Mouse (Mus musculus): ENCODE measurements around the gene Apex1. TPM values are rescaled to one million over a fixed set of nuclear protein-coding genes. Genes with fewer than 3 reads are reported as not detected.
"Not testable (repeated sequence)": the region's sequence is repeated elsewhere in the genome, so short reads cannot be mapped to it uniquely, and the experiment has no call there.

The Apex1 gene
- polyA plus RNA-seq, 1 experiment from 2014 or later: 71.0 TPM

DNA sequence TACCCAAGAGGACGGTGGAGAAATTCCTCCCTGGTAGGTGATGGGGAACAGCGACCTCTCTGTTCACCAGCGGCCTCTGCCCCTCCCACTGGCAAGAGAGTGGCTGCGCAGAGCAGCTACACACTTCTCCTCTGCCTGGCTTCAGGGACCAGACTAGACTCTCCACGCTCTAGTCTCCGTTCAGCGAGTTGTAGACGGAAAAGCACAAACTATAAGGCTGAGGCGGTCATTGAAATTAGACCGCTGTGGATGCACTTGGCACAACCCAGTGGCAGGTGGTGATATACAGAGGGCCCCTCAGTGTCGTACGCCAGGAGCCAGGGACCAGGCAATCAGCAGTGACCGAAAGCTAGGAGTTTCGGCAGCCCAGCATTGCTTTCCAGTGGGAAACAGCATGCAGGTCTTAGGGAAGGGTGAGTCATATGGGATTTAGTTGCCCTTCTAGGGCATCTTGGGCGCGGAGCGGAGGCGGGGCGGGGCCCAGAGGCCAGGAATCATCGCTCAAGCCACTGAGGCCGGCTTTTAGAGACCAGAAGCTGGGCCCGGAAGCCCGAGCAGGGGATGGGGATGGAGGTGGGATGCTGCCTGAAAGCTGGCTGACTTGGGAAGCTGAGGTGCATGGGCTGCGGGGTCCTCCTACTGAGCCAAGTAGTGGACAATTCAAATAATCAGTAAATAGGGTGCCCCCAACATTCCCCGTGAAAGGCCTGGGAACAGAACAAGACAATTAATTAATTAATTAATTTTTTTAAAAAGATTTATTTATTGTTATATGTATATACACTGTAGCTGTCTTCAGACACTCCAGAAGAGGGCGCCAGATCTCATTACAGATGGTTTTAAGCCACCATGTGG lies 20.6 kb upstream of the Apex1 start:
- peak; percentile 80 for TF ChIP-seq CTCF (IDR thresholded peaks at IDR 0.05; ENCODE audit: low read depth)
- Histone ChIP-seq H3K36me3 (ENCODE audit: control insufficient read depth, insufficient read depth) (no peaks in the 10 kb centered on the region), H3K4me3 (ENCODE audit: low read depth, low read length) (peak overlapping the region; percentile 47), H3K4me2 (replicated peaks; ENCODE audit: low read depth) (peak overlapping the region; percentile 86), H3K27me3 (replicated peaks; ENCODE audit: control insufficient read depth, insufficient read depth, low read length) (no peaks in the 10 kb centered on the region), H3K4me1 (replicated peaks; ENCODE audit: control insufficient read depth, insufficient read depth, low read length) (no peaks in the 10 kb centered on the region), H3K9ac (ENCODE audit: low read depth, low read length) (peak overlapping the region; percentile 45), H3K9me3 (ENCODE audit: control insufficient read depth) (no peaks in the 10 kb centered on the region), H3K27ac (ENCODE audit: low read depth, low read length) (no peak overlapping the region)
- WGBS: 7% methylated on average over 26 of the region's 26 CpGs
- peak; percentile 78 for ATAC-seq

DNA sequence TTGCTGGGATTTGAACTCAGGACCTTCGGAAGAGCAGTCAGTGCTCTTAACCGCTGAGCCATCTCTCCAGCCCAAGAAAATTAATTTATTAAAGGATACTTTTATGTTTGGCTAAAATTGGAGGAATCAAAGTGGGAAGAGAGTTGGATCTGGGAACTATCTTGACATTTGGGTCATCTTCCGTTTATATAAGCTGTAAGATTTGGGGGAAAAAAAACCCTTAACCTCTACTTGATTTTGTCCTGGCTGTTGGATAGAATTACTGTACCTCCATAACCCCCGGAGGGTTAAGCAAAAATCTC lies 20.0 kb upstream of the Apex1 start:
- no peak for ATAC-seq
- no peak overlapping the region for H3K4me2 ChIP-seq (replicated peaks; ENCODE audit: low read depth)
- H3K4me1 ChIP-seq (replicated peaks; ENCODE audit: control insufficient read depth, insufficient read depth, low read length): no peaks in the 10 kb centered on the region
- 90% methylated on average over 4 of the region's 4 CpGs for WGBS
- H3K27me3 ChIP-seq (replicated peaks; ENCODE audit: control insufficient read depth, insufficient read depth, low read length): no peaks in the 10 kb centered on the region
- H3K27ac ChIP-seq (ENCODE audit: low read depth, low read length): no peak overlapping the region
- no peaks in the 10 kb centered on the region for H3K9me3 ChIP-seq (ENCODE audit: control insufficient read depth)
- no peak for TF ChIP-seq CTCF (IDR thresholded peaks at IDR 0.05; ENCODE audit: low read depth)
- H3K9ac ChIP-seq (ENCODE audit: low read depth, low read length): no peak overlapping the region
- H3K36me3 ChIP-seq (ENCODE audit: control insufficient read depth, insufficient read depth): no peaks in the 10 kb centered on the region
- H3K4me3 ChIP-seq (ENCODE audit: low read depth, low read length): no peak overlapping the region

DNA sequence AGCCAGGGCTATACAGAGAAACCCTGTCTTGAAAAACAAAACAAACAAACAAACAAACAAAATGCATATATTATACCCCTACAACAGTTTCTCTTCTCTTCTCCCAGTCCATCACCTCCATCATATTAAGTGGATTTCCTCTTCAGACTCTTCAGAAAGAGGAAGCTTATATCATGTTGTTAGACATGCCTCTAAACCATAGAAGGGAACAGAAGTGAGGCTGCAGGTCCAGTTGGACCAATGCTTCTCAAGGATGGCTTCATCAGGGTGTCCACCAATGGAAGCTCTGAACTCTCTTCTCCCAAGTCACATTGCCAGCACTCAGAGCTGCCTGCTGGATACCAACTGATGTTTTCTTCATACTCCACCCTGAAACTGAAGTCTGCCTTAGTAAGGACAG lies 19.4 kb upstream of the Apex1 start:
- H3K36me3 ChIP-seq (ENCODE audit: control insufficient read depth, insufficient read depth); ATAC-seq; H3K9ac ChIP-seq (ENCODE audit: low read depth, low read length); H3K27ac ChIP-seq (ENCODE audit: low read depth, low read length); H3K4me1 ChIP-seq (replicated peaks; ENCODE audit: control insufficient read depth, insufficient read depth, low read length); H3K9me3 ChIP-seq (ENCODE audit: control insufficient read depth); H3K4me2 ChIP-seq (replicated peaks; ENCODE audit: low read depth); H3K4me3 ChIP-seq (ENCODE audit: low read depth, low read length); H3K27me3 ChIP-seq (replicated peaks; ENCODE audit: control insufficient read depth, insufficient read depth, low read length): not testable (repeated sequence)

DNA sequence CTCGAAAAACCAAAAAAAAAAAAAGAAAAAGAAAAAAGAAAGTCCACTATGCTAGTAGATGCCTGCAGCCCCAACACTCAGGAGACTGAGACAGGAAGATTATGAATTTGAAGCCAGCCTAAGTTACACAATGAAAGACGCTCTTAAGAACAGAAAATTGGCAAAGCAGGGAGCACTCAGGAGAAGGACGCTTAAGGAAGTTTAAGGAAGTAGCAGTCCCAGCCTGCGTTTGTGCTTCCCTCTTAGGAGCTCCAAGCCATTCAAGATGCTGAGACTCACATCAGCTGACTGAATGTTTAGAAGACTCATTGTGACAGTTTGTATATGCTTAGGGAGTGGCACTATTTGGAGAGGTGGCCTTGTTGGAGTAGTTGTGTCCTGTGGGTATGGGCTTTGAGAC lies 16.6 kb upstream of the Apex1 start:
- no peak overlapping the region for H3K27ac ChIP-seq (ENCODE audit: low read depth, low read length)
- TF ChIP-seq CTCF (IDR thresholded peaks at IDR 0.05; ENCODE audit: low read depth): no peak
- WGBS: 63% methylated on average over 4 of the region's 4 CpGs

DNA sequence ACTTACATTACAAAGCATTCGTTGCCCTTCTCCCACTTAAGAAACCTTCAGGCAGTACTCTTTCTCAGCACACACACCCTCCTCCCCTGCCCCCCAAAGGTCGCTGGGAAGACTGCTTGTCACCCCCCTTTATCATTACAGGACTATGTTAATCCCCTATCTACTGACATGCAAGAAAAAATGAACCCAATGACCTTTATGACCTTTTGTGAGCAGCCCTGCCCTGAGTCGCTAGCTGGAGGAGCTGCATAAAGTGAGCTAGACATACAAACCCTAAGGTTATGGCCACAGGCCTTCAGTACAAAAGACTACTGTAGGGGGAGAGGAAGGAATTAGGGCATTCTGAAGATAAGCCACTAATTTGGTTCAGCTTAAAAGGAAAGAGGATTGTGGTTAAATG lies 13.4 kb upstream of the Apex1 start:
- ATAC-seq: no peak
- Histone ChIP-seq H3K27me3 (replicated peaks; ENCODE audit: control insufficient read depth, insufficient read depth, low read length) (no peaks in the 10 kb centered on the region), H3K36me3 (ENCODE audit: control insufficient read depth, insufficient read depth) (peaks cover 39% of the 10 kb centered on the region), H3K4me2 (replicated peaks; ENCODE audit: low read depth) (no peak overlapping the region), H3K4me1 (replicated peaks; ENCODE audit: control insufficient read depth, insufficient read depth, low read length) (no peaks in the 10 kb centered on the region), H3K27ac (ENCODE audit: low read depth, low read length) (no peak overlapping the region), H3K9ac (ENCODE audit: low read depth, low read length) (no peak overlapping the region), H3K4me3 (ENCODE audit: low read depth, low read length) (no peak overlapping the region), H3K9me3 (ENCODE audit: control insufficient read depth) (no peaks in the 10 kb centered on the region)
- TF ChIP-seq CTCF (IDR thresholded peaks at IDR 0.05; ENCODE audit: low read depth): no peak
- 53% methylated on average over 3 of the region's 3 CpGs for WGBS

More for the DNA sequence above, 16.6 kb upstream of the Apex1 start:
- Histone ChIP-seq H3K9me3 (ENCODE audit: control insufficient read depth) (no peaks in the 10 kb centered on the region), H3K27me3 (replicated peaks; ENCODE audit: control insufficient read depth, insufficient read depth, low read length) (no peaks in the 10 kb centered on the region), H3K4me3 (ENCODE audit: low read depth, low read length) (no peak overlapping the region), H3K9ac (ENCODE audit: low read depth, low read length) (no peak overlapping the region), H3K36me3 (ENCODE audit: control insufficient read depth, insufficient read depth) (peaks cover 16% of the 10 kb centered on the region), H3K4me1 (replicated peaks; ENCODE audit: control insufficient read depth, insufficient read depth, low read length) (no peaks in the 10 kb centered on the region), H3K4me2 (replicated peaks; ENCODE audit: low read depth) (no peak overlapping the region)
- ATAC-seq: no peak

DNA sequence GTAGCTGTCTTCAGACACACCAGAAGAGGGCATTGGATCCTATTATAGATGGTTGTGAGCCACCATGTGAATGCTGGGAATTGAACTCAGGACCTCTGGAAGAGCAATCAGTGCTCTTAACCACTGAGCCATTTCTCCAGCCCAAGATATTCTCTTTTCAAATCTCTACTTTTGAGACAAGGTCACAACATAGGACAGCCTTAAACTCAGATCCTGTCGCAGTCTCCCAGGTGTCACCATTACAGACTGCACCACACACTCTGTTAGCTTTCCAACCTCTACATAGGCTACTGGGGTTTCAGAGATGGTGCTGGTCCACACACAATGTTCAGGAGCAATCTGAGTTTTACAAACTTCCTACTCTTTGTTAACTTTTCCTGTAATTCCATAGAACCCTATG lies 1.3 kb upstream of the Apex1 start:
- peaks cover 25% of the 10 kb centered on the region for H3K36me3 ChIP-seq (ENCODE audit: control insufficient read depth, insufficient read depth)
- not testable (repeated sequence) for H3K4me1 ChIP-seq (replicated peaks; ENCODE audit: control insufficient read depth, insufficient read depth, low read length); H3K9me3 ChIP-seq (ENCODE audit: control insufficient read depth); H3K9ac ChIP-seq (ENCODE audit: low read depth, low read length); ATAC-seq; H3K27ac ChIP-seq (ENCODE audit: low read depth, low read length); H3K27me3 ChIP-seq (replicated peaks; ENCODE audit: control insufficient read depth, insufficient read depth, low read length)
- peak overlapping the region; percentile 76 for H3K4me3 ChIP-seq (ENCODE audit: low read depth, low read length)
- 63% methylated on average over 1 of the region's 1 CpGs for WGBS
- peak overlapping the region; percentile 96 for H3K4me2 ChIP-seq (replicated peaks; ENCODE audit: low read depth)

Data from intestine, postnatal 0 days (tissue).